Mouse (Mus musculus): ENCODE data around the gene Rbfox1.

Rbfox1 gene

GRCm38 (mm10) chr16:7200239-7200638 is 1315.1 kb downstream of the Rbfox1 start:
- no peak for DNase-seq (ENCODE audit: extremely low spot score, low read depth, low spot score)

DNA sequence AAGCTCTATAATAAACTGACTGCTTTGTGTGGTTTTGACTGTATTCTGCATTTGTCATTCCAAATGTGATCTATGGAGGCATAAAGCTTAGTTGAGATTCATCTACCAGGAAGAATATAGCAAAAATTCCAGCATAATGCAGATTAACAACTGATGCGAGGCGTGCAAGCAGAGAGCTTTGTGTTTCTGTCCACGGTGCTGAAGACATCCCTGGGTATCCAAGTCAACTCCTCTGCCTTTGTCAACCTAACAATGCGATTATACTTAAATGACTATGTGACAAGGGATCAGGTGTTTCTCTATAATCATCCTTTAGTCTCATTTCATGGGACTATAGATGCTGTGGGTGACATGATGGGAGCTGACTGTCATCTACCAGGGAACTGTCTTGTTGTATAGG is 1316.7 kb downstream of the Rbfox1 start:
- no peak for DNase-seq (ENCODE audit: extremely low spot score, low read depth, low spot score)

GRCm38 (mm10) chr16:7206116-7206900 is 1321.2 kb downstream of the Rbfox1 start:
- DNase-seq (ENCODE audit: extremely low spot score, low read depth, low spot score) = no peak

GRCm38 (mm10) chr16:7207599-7207998 is 1322.4 kb downstream of the Rbfox1 start:
- no peak for DNase-seq (ENCODE audit: extremely low spot score, low read depth, low spot score)

- no peak for DNase-seq (ENCODE audit: extremely low spot score, low read depth, low spot score)
Observed at GRCm38 (mm10) chr16:7212756-7213155, 1327.6 kb downstream of the Rbfox1 start.

GRCm38 (mm10) chr16:7223265-7223664 is 1338.1 kb downstream of the Rbfox1 start:
- no peak for DNase-seq (ENCODE audit: extremely low spot score, low read depth, low spot score)

DNA sequence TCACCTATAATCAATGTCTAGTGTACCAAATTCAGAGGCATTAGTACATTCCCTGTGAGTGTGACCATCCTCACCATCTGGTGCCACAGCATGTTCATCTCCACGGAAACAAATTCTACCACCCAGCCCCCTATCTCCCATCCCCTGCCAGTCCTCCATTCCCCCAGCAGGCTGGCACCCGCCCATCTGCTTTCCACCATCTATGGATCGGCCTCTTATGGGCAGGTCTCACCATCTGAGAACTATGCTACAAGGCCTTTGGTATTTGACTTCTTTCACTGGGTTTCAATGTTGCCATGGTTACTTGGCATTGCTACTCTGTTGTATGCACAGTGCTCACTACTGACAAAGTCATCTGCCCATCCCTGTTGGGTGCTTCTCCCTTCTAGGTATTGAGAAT is 1340.8 kb downstream of the Rbfox1 start:
- DNase-seq (ENCODE audit: extremely low spot score, low read depth, low spot score) = no peak

DNA sequence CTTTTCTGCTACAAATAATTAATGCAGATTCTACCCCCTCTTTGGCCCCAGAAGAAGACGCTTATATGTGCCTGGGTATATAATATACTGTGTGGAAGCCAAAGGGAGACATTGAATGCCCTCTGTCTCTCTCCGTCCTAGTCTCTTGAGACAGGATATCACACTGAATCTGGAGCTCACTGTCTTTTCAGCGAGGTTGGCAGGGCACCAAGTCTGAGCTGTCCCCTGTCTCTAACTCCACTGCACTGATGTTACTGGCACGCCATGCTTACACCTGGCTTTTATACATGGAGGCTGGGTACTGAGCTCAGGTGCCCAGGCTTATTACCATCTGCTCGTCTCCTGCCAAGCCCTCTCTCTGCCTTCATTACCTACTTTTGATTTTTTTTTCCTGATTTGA is 1343.1 kb downstream of the Rbfox1 start:
- no peak for DNase-seq (ENCODE audit: extremely low spot score, low read depth, low spot score)

- no peak for DNase-seq (ENCODE audit: extremely low spot score, low read depth, low spot score)
Observed at GRCm38 (mm10) chr16:7229232-7229631, 1344.1 kb downstream of the Rbfox1 start.

DNA sequence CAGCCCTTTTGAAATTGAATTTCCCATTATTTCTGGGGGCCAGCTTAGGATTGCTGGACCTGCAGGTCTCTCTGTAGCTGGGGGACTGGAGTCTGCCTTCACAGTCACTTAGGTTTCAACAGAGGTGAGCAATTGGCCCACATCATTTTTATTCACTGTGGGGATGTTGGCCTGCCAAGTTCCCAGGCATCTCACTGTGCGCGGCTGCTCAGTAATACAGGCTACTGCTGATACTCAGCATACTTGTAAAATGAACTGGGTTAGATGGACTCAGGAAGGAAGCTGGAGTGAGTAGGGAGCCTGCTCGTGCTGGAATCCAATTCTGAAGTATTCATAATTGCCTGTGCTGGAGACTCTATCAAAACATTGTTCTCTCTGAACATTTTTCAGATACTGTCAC is 1356.5 kb downstream of the Rbfox1 start:
- DNase-seq (ENCODE audit: extremely low spot score, low read depth, low spot score) = no peak

DNA sequence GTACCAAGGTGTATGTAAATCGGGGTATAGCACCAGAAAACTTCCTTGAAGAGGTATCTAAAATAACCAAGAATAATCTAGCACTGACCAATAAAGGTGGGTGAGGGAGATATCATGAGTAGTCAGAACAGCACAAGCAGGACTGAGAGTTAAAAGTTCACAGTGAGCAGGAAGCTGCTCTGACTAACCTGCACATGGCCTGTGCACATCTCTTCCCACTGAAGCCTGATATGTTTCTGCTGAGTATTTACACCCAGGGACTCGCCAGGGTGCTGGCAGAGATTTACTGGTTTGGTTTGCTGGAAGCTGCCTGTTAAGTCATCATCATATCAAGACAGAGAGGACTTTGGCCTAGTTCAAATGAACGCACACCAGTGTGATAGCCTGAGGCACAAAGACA is 1357.3 kb downstream of the Rbfox1 start:
- no peak for DNase-seq (ENCODE audit: extremely low spot score, low read depth, low spot score)

- no peak for DNase-seq (ENCODE audit: extremely low spot score, low read depth, low spot score)
Observed at GRCm38 (mm10) chr16:7244382-7244781, 1359.2 kb downstream of the Rbfox1 start.

DNA sequence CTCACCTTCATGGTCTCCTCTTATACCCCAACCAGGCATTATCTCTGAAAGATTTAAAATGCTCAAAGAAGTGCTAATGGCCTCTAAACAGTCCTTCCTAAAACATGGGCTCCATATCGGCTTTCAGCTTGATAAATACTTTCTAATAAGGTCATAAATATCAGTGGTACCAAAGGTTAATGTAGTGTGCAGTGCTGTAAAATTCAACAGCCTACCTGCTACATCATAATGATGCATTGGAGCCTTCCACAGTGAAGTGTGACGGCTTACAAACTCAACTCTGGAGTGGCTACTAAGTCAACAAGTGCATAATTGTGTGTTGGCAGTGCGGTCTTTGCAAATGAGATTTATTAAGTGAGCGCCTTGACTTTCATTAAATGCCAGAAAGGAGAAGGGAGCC is 1366.5 kb downstream of the Rbfox1 start:
- no peak for DNase-seq (ENCODE audit: extremely low spot score, low read depth, low spot score)

GRCm38 (mm10) chr16:7257366-7257765 is 1372.2 kb downstream of the Rbfox1 start:
- no peak for DNase-seq (ENCODE audit: extremely low spot score, low read depth, low spot score)

DNA sequence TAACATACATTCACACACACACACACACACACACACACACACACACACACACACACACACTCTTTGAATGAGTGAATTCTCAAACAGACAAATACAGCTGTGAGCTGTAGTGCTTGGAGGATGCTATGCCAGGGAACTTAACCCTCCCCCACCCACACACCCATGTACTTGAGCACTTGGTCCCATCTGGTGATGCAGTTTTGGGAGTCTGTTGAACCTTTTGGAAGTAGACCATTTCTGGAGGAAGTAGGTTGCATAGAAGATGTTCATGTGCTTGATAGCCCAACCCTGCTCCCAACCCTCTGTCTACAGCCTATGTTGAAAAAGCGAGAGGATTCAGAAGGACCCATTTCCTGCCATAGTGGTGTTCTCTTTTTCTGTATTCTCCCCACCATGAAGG is 1378.1 kb downstream of the Rbfox1 start:
- DNase-seq (ENCODE audit: extremely low spot score, low read depth, low spot score) = no peak

- no peak for DNase-seq (ENCODE audit: extremely low spot score, low read depth, low spot score)
Observed at GRCm38 (mm10) chr16:7265715-7266114, 1380.6 kb downstream of the Rbfox1 start.

GRCm38 (mm10) chr16:7275501-7275900 is 1390.3 kb downstream of the Rbfox1 start:
- DNase-seq (ENCODE audit: extremely low spot score, low read depth, low spot score) = no peak

- DNase-seq (ENCODE audit: extremely low spot score, low read depth, low spot score) = no peak
Observed at GRCm38 (mm10) chr16:7275901-7276300, 1390.7 kb downstream of the Rbfox1 start.

GRCm38 (mm10) chr16:7279544-7279943 is 1394.4 kb downstream of the Rbfox1 start:
- DNase-seq (ENCODE audit: extremely low spot score, low read depth, low spot score) = no peak

GRCm38 (mm10) chr16:7282257-7282656 is 1397.1 kb downstream of the Rbfox1 start:
- no peak for DNase-seq (ENCODE audit: extremely low spot score, low read depth, low spot score)

- no peak for DNase-seq (ENCODE audit: extremely low spot score, low read depth, low spot score)
Observed at GRCm38 (mm10) chr16:7292985-7293805, 1408.0 kb downstream of the Rbfox1 start.

GRCm38 (mm10) chr16:7302416-7302815 is 1417.3 kb downstream of the Rbfox1 start:
- DNase-seq (ENCODE audit: extremely low spot score, low read depth, low spot score) = no peak
